Mouse (Mus musculus) stomach, postnatal 0 days (tissue): ENCODE results near the gene Dop1b.

Source experiments
- CTCF ChIP-seq: IDR thresholded peaks from 2 replicates; pipeline ENCODE4 v1.5.1; 2016; ENCODE audit warnings: antibody characterized with exemption, low read depth, mild to moderate bottlenecking, moderate library complexity
- EP300 ChIP-seq: optimal IDR thresholded peaks from 2 replicates; pipeline ENCODE3; 2016; ENCODE audit warnings: antibody characterized with exemption

DNA sequence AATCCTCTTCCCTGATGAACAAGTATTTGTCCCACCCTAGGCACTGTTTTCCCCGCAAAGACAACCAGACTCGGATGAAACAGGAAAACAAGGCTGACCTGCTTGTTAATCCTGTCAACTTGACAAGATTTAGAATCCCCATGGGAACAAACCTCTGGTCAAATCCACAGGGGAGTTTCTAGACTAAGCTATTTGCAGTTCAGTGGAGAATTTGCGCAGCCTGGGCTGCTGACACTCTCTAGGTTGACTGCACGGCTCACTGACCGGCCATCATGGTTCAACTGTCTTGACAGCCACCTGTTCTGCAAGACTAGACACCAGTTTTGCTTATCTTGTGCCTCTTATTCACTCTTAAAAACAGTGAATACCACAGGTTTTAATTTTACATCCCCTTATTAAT is 119.2 kb downstream of the Dop1b start:
- TF ChIP-seq CTCF (no peak), EP300 (no peak)
